Mouse (Mus musculus): ENCODE measurements around the gene Hoxb3. TPM values are rescaled to one million over a fixed set of nuclear protein-coding genes. Genes with fewer than 3 reads are reported as not detected.

Gene Hoxb3
- polyA plus RNA-seq, 1 experiment = not detected

DNA sequence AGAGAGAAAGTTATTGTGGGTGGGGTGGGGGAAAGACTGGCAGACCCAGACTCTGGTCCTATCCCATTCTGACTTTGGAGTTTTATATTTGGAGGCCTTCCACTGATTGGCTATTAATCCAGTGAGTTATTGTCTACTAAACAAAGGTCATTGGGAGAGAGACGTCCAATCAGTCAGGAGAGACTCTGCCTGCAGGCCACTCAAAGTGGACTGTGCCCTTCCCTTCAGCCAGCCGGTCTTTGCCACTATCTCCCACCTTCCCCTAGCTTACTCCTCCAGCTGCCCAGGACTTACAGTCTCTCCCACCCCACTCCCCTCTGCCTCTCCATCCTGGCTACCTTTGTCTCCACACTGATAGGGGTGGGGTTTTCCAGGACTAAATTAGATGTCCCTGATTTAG, 13.5 kb downstream of the Hoxb3 start:
- TF ChIP-seq POLR2A (IDR thresholded peaks at IDR 0.05; ENCODE audit: extremely low read depth, insufficient read depth, low read length) (no peak), CTCF (IDR thresholded peaks at IDR 0.05; ENCODE audit: extremely low read depth, insufficient read depth, low read length) (no peak)
- H3K4me1 ChIP-seq (ENCODE audit: control insufficient read depth, insufficient read depth, low read length) = no peaks in the 10 kb centered on the region
- no peak overlapping the region for H3K4me3 ChIP-seq (ENCODE audit: insufficient read depth, low read length)
- no peak overlapping the region for H3K27ac ChIP-seq (ENCODE audit: insufficient read depth, low read length)

- Histone ChIP-seq H3K4me3 (ENCODE audit: insufficient read depth, low read length) (no peak overlapping the region), H3K27ac (ENCODE audit: insufficient read depth, low read length) (no peak overlapping the region), H3K4me1 (ENCODE audit: control insufficient read depth, insufficient read depth, low read length) (no peaks in the 10 kb centered on the region)
- TF ChIP-seq POLR2A (IDR thresholded peaks at IDR 0.05; ENCODE audit: extremely low read depth, insufficient read depth, low read length) (no peak), CTCF (IDR thresholded peaks at IDR 0.05; ENCODE audit: extremely low read depth, insufficient read depth, low read length) (no peak)
Observed at GRCm38 (mm10) chr11:96337026-96337425, 13.9 kb downstream of the Hoxb3 start.

DNA sequence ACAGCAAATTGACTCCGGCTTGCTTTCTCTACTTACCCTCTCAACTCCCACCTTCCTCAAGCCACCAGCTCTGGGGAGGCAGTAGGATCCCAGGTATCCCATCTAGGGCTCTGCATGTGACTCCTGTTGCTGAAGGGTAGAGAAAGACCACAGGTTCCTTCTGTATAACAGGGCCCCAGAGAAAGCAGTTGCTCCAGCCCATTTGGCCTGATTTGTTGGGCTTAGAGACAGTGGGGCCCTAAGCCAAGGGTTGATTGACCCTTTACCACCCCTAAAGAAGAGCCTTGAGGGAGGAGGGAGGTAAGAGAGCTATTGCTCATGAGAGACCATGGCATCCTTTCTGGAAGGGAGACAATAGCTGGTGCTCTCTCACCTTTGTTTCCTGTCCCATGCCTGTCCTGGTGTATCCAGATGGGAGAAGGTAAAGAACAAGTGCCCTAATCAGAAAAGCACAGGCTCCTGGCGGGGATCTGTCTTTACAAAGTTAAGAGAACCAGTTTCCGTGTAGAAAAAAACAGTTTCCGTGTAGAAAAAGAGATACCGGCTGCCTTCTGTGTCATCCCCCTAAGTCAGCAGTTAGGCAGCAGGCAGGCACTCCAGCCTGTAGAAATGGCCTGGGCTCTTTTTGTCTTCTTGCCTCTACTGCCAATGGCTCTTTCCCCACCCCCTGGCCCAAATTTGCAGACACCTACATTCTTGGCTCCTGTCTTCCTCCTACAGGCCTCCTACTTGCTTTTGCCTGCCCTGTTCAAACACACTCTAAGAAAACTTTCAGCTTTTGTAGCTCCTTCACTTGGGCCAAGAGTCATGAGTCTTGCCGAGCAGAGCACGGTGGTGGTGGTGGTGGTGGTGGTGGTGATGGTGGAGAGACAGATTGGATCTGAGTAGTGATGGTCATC, 16.1 kb downstream of the Hoxb3 start:
- H3K4me3 ChIP-seq (ENCODE audit: insufficient read depth, low read length) = no peak overlapping the region
- no peak for TF ChIP-seq CTCF (IDR thresholded peaks at IDR 0.05; ENCODE audit: extremely low read depth, insufficient read depth, low read length)
- TF ChIP-seq POLR2A (IDR thresholded peaks at IDR 0.05; ENCODE audit: extremely low read depth, insufficient read depth, low read length) = no peak
- H3K4me1 ChIP-seq (ENCODE audit: control insufficient read depth, insufficient read depth, low read length) = no peaks in the 10 kb centered on the region
- no peak overlapping the region for H3K27ac ChIP-seq (ENCODE audit: insufficient read depth, low read length)

- H3K4me3 ChIP-seq (ENCODE audit: insufficient read depth, low read length) = no peak overlapping the region
- H3K27ac ChIP-seq (ENCODE audit: insufficient read depth, low read length) = no peak overlapping the region
- no peak for TF ChIP-seq CTCF (IDR thresholded peaks at IDR 0.05; ENCODE audit: extremely low read depth, insufficient read depth, low read length)
- no peak for TF ChIP-seq POLR2A (IDR thresholded peaks at IDR 0.05; ENCODE audit: extremely low read depth, insufficient read depth, low read length)
- H3K4me1 ChIP-seq (ENCODE audit: control insufficient read depth, insufficient read depth, low read length) = no peaks in the 10 kb centered on the region
Observed at GRCm38 (mm10) chr11:96340698-96341365, 17.7 kb downstream of the Hoxb3 start.

GRCm38 (mm10) chr11:96341701-96342575, 18.8 kb downstream of the Hoxb3 start:
- TF ChIP-seq POLR2A (IDR thresholded peaks at IDR 0.05; ENCODE audit: extremely low read depth, insufficient read depth, low read length) (no peak), CTCF (IDR thresholded peaks at IDR 0.05; ENCODE audit: extremely low read depth, insufficient read depth, low read length) (no peak)
- no peaks in the 10 kb centered on the region for H3K4me1 ChIP-seq (ENCODE audit: control insufficient read depth, insufficient read depth, low read length)
- H3K4me3 ChIP-seq (ENCODE audit: insufficient read depth, low read length) = no peak overlapping the region
- H3K27ac ChIP-seq (ENCODE audit: insufficient read depth, low read length) = no peak overlapping the region

- Histone ChIP-seq H3K4me1 (ENCODE audit: control insufficient read depth, insufficient read depth, low read length) (no peaks in the 10 kb centered on the region), H3K27ac (ENCODE audit: insufficient read depth, low read length) (no peak overlapping the region), H3K4me3 (ENCODE audit: insufficient read depth, low read length) (no peak overlapping the region)
- TF ChIP-seq POLR2A (IDR thresholded peaks at IDR 0.05; ENCODE audit: extremely low read depth, insufficient read depth, low read length) (no peak), CTCF (IDR thresholded peaks at IDR 0.05; ENCODE audit: extremely low read depth, insufficient read depth, low read length) (no peak)
Observed at GRCm38 (mm10) chr11:96342576-96342930, 19.4 kb downstream of the Hoxb3 start.

- H3K4me1 ChIP-seq (ENCODE audit: control insufficient read depth, insufficient read depth, low read length) = no peaks in the 10 kb centered on the region
- H3K27ac ChIP-seq (ENCODE audit: insufficient read depth, low read length) = no peak overlapping the region
- no peak for TF ChIP-seq CTCF (IDR thresholded peaks at IDR 0.05; ENCODE audit: extremely low read depth, insufficient read depth, low read length)
- no peak for TF ChIP-seq POLR2A (IDR thresholded peaks at IDR 0.05; ENCODE audit: extremely low read depth, insufficient read depth, low read length)
- no peak overlapping the region for H3K4me3 ChIP-seq (ENCODE audit: insufficient read depth, low read length)
Observed at GRCm38 (mm10) chr11:96343206-96343745, 20.1 kb downstream of the Hoxb3 start.

GRCm38 (mm10) chr11:96344061-96344877, 21.1 kb downstream of the Hoxb3 start:
- H3K4me1 ChIP-seq (ENCODE audit: control insufficient read depth, insufficient read depth, low read length) = no peaks in the 10 kb centered on the region
- no peak overlapping the region for H3K4me3 ChIP-seq (ENCODE audit: insufficient read depth, low read length)
- TF ChIP-seq CTCF (IDR thresholded peaks at IDR 0.05; ENCODE audit: extremely low read depth, insufficient read depth, low read length) (no peak), POLR2A (IDR thresholded peaks at IDR 0.05; ENCODE audit: extremely low read depth, insufficient read depth, low read length) (no peak)
- H3K27ac ChIP-seq (ENCODE audit: insufficient read depth, low read length) = no peak overlapping the region
